Mouse (Mus musculus): ENCODE results near the gene Hspa1l. TPM values are rescaled to one million over a fixed set of nuclear protein-coding genes. Genes with fewer than 3 reads are reported as not detected.
"Not testable (repeated sequence)": the region's sequence is repeated elsewhere in the genome, so short reads cannot be mapped to it uniquely, and the experiment has no call there.

Gene Hspa1l
- polyA plus RNA-seq, 1 experiment from 2014 or later = 0.38 TPM

DNA sequence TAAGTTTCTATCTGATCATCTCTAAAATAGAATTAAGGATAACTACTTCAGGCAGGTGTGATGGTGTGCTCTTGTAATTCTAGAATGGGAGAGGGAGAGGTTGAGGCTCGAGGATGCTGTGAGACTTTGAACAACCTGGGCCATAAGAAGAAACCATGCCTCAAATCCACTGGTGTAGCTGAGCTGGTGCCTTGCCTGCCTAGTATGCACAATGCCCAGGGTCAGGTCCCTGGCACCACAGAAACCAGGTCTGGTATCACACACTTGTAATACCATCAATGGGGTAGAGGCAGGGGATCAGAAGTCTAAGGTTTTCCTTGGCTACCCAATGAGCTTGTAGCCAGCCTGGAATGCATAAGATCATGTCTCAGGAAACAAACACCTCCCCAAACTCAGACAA, 9.7 kb upstream of the Hspa1l start:
- no peak for ATAC-seq
- Histone ChIP-seq H3K4me2 (no peak overlapping the region), H3K36me3 (no peaks in the 10 kb centered on the region), H3K9me3 (replicated peaks) (no peaks in the 10 kb centered on the region), H3K4me1 (peaks cover 12% of the 10 kb centered on the region), H3K4me3 (no peak overlapping the region), H3K27ac (no peak overlapping the region), H3K27me3 (replicated peaks) (peaks cover 82% of the 10 kb centered on the region), H3K9ac (no peak overlapping the region)
- WGBS (ENCODE audit: insufficient replicate concordance) = 48% methylated on average over 1 of the region's 1 CpGs

DNA sequence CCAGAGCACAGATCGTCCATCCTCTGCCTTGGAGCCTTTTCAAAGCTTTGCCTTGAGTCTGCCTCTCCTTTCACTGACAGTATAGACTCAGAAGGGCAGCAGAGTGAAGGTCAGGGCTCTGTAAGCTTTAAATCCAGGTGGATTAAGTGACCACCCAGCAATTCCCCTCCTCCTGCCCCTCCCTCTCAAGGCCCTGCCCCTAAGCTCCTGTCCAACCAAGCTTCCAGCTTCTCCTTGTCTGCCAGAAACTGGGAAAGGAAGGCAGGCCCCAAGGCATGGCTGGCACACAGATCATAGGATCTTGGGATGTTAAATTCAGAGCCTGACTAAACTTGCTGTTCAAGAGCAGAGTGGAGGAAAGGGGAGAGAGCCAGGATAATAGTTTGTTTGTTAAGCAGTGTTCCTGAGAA, 7.9 kb upstream of the Hspa1l start:
- Histone ChIP-seq H3K36me3 (no peaks in the 10 kb centered on the region), H3K9ac (no peak overlapping the region), H3K4me2 (no peak overlapping the region), H3K27ac (no peak overlapping the region), H3K27me3 (replicated peaks) (peaks cover 92% of the 10 kb centered on the region), H3K4me1 (peaks cover 8% of the 10 kb centered on the region), H3K9me3 (replicated peaks) (no peaks in the 10 kb centered on the region), H3K4me3 (no peak overlapping the region)
- 35% methylated on average over 1 of the region's 1 CpGs for WGBS (ENCODE audit: insufficient replicate concordance)
- no peak for ATAC-seq

DNA sequence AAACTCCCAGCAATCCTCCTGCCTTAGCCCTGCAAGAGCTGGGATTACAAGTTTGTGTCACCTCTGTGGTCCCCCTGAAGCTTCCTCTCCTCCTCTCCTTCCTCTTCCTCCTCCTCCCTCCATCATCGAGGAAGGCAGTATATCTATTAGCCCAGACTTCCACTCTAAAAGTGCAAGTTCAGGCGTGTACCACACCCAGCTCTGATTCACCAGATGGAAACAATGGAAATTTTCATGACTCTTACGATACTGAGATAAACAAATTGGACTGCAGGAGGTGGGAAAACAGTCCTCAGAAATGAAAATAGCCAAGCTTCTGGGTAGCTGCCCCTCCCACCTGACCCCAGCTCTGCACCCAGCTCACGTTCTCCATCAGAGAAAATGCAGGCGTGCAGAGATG, 6.9 kb upstream of the Hspa1l start:
- Histone ChIP-seq H3K9ac (no peak overlapping the region; the same call in 1 of the 2 replicates), H3K27ac (no peak overlapping the region), H3K27me3 (replicated peaks) (peaks cover 94% of the 10 kb centered on the region), H3K36me3 (no peaks in the 10 kb centered on the region), H3K9me3 (replicated peaks) (no peaks in the 10 kb centered on the region), H3K4me2 (no peak overlapping the region), H3K4me3 (no peak overlapping the region), H3K4me1 (no peaks in the 10 kb centered on the region)
- ATAC-seq = no peak
- WGBS (ENCODE audit: insufficient replicate concordance) = 33% methylated on average over 5 of the region's 5 CpGs

GRCm38 (mm10) chr17:34969822-34970221, 2.7 kb upstream of the Hspa1l start, which contains the start of gene Gm20481:
Gene Gm20481, plus strand, starts transcription at chr17:34969912.
- 49% methylated on average over 7 of the region's 11 CpGs for WGBS (ENCODE audit: insufficient replicate concordance)
- not testable (repeated sequence) for H3K4me3 ChIP-seq; H3K4me2 ChIP-seq; ATAC-seq; H3K27ac ChIP-seq; H3K4me1 ChIP-seq; H3K9me3 ChIP-seq (replicated peaks); H3K36me3 ChIP-seq; H3K9ac ChIP-seq
- peaks cover 89% of the 10 kb centered on the region for H3K27me3 ChIP-seq (replicated peaks)

DNA sequence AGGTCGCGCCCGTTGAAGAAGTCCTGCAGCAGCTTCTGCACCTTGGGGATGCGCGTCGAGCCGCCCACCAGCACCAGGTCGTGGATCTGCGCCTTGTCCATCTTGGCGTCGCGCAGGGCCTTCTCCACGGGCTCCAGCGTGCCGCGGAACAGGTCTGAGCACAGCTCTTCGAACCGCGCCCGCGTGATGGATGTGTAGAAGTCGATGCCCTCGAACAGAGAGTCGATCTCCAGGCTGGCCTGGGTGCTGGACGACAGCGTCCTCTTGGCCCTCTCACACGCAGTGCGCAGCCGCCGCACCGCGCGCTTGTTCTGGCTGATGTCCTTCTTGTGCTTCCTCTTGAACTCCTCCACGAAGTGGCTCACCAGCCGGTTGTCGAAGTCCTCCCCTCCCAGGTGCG, 1.7 kb upstream of the Hspa1l start:
- not testable (repeated sequence) for H3K9me3 ChIP-seq (replicated peaks); ATAC-seq; H3K4me2 ChIP-seq; H3K4me3 ChIP-seq; H3K9ac ChIP-seq; H3K27ac ChIP-seq; H3K4me1 ChIP-seq; H3K36me3 ChIP-seq
- WGBS (ENCODE audit: insufficient replicate concordance) = 26% methylated on average over 17 of the region's 37 CpGs
- peaks cover 79% of the 10 kb centered on the region for H3K27me3 ChIP-seq (replicated peaks)

DNA sequence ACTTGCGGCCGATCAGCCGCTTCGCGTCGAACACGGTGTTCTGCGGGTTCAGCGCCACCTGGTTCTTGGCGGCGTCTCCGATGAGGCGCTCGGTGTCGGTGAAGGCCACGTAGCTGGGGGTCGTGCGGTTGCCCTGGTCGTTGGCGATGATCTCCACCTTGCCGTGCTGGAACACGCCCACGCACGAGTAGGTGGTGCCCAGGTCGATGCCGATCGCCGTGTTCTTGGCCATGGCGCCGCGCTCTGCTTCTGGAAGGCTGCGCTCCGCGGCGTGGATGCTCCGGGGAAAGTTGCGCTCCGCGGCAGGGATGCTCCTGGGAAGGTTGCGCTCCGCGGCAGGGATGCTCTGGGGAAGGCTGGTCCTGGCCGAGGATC, 822 bp upstream of the Hspa1l start:
- ATAC-seq = peak; percentile 39
- 4% methylated on average over 30 of the region's 43 CpGs for WGBS (ENCODE audit: insufficient replicate concordance)
- H3K27me3 ChIP-seq (replicated peaks) = peaks cover 71% of the 10 kb centered on the region

GRCm38 (mm10) chr17:34975581-34976492, 3.3 kb downstream of the Hspa1l start:
- no peak overlapping the region for H3K4me2 ChIP-seq
- peaks cover 10% of the 10 kb centered on the region for H3K36me3 ChIP-seq
- ATAC-seq = no peak
- 63% methylated on average over 3 of the region's 3 CpGs for WGBS (ENCODE audit: insufficient replicate concordance)
- no peaks in the 10 kb centered on the region for H3K9me3 ChIP-seq (replicated peaks)
- peaks cover 21% of the 10 kb centered on the region for H3K4me1 ChIP-seq
- H3K27ac ChIP-seq = no peak overlapping the region
- no peak overlapping the region for H3K4me3 ChIP-seq
- H3K9ac ChIP-seq = no peak overlapping the region
- H3K27me3 ChIP-seq (replicated peaks) = peaks cover 31% of the 10 kb centered on the region

More for the DNA sequence above, 822 bp upstream of the Hspa1l start:
- not testable (repeated sequence) for H3K9ac ChIP-seq; H3K4me1 ChIP-seq; H3K36me3 ChIP-seq; H3K9me3 ChIP-seq (replicated peaks); H3K27ac ChIP-seq
- Histone ChIP-seq H3K4me3 (peak overlapping the region; percentile 44), H3K4me2 (peak overlapping the region; percentile 69)

- Histone ChIP-seq H3K9ac (no peak overlapping the region), H3K9me3 (replicated peaks) (no peaks in the 10 kb centered on the region), H3K27me3 (replicated peaks) (peaks cover 24% of the 10 kb centered on the region), H3K36me3 (peaks cover 10% of the 10 kb centered on the region), H3K4me2 (no peak overlapping the region), H3K4me3 (no peak overlapping the region), H3K27ac (no peak overlapping the region), H3K4me1 (peaks cover 24% of the 10 kb centered on the region)
- ATAC-seq = no peak
- WGBS (ENCODE audit: insufficient replicate concordance) = 88% methylated on average over 20 of the region's 20 CpGs
Observed at GRCm38 (mm10) chr17:34977000-34977399, 4.5 kb downstream of the Hspa1l start.

- ATAC-seq = no peak
- no peak overlapping the region for H3K27ac ChIP-seq
- H3K4me3 ChIP-seq = no peak overlapping the region
- peaks cover 11% of the 10 kb centered on the region for H3K27me3 ChIP-seq (replicated peaks)
- H3K4me2 ChIP-seq = no peak overlapping the region
- H3K4me1 ChIP-seq = peaks cover 24% of the 10 kb centered on the region
- peaks cover 10% of the 10 kb centered on the region for H3K36me3 ChIP-seq
- no peaks in the 10 kb centered on the region for H3K9me3 ChIP-seq (replicated peaks)
- no peak overlapping the region for H3K9ac ChIP-seq
- WGBS (ENCODE audit: insufficient replicate concordance) = 82% methylated on average over 27 of the region's 27 CpGs
Observed at GRCm38 (mm10) chr17:34978239-34978638, 5.7 kb downstream of the Hspa1l start.

DNA sequence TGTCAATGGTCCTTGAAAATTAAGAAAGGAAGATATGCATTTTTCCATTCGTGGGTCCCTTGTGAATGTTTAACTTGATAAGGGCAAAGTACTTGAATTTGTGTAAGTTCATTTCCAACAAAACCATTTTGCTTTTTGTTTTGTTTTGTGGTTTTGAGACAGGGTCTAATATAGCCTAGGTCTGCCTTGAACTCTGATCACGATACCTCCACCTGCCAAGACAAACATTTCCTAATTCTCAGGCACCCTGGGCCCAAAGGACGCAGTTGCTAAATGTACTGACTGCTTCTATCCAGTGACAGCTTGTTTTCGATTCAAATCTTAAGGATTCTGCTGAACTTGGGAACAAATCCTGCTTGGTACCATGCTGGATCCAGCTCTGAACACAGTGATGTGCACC, 7.1 kb downstream of the Hspa1l start:
- Histone ChIP-seq H3K9me3 (replicated peaks) (no peaks in the 10 kb centered on the region), H3K36me3 (peaks cover 20% of the 10 kb centered on the region), H3K4me1 (peaks cover 37% of the 10 kb centered on the region), H3K27me3 (replicated peaks) (no peaks in the 10 kb centered on the region), H3K27ac (no peak overlapping the region), H3K4me2 (no peak overlapping the region), H3K9ac (peak overlapping the region; percentile 4), H3K4me3 (no peak overlapping the region)
- WGBS (ENCODE audit: insufficient replicate concordance) = 76% methylated on average over 4 of the region's 4 CpGs
- ATAC-seq = no peak

- peak overlapping the region; percentile 94 for H3K27ac ChIP-seq
- peak overlapping the region; percentile 88 for H3K9ac ChIP-seq
- no peaks in the 10 kb centered on the region for H3K27me3 ChIP-seq (replicated peaks)
- no peak for ATAC-seq
- 18% methylated on average over 2 of the region's 2 CpGs for WGBS (ENCODE audit: insufficient replicate concordance)
- peaks cover 30% of the 10 kb centered on the region for H3K36me3 ChIP-seq
- no peaks in the 10 kb centered on the region for H3K9me3 ChIP-seq (replicated peaks)
- H3K4me2 ChIP-seq = peak overlapping the region; percentile 80
- H3K4me3 ChIP-seq = peak overlapping the region; percentile 83
- H3K4me1 ChIP-seq = peaks cover 45% of the 10 kb centered on the region
Observed at GRCm38 (mm10) chr17:34980655-34981054, 8.2 kb downstream of the Hspa1l start.

- Histone ChIP-seq H3K9me3 (replicated peaks) (no peaks in the 10 kb centered on the region), H3K27ac (peak within 1 kb of the TSS; percentile 94), H3K27me3 (replicated peaks) (no peaks in the 10 kb centered on the region), H3K4me2 (peak within 1 kb of the TSS; percentile 80), H3K9ac (peak within 1 kb of the TSS; percentile 88), H3K4me1 (peaks cover 45% of the 10 kb centered on the region), H3K36me3 (peaks cover 41% of the 10 kb centered on the region), H3K4me3 (peak within 1 kb of the TSS; percentile 83)
- WGBS (ENCODE audit: insufficient replicate concordance) = under 1% methylated on average over 58 of the region's 58 CpGs
- peak; percentile 93 for ATAC-seq
Observed at GRCm38 (mm10) chr17:34981690-34982180, 9.2 kb downstream of the Hspa1l start, which contains the start of gene Lsm2. Gene Lsm2, plus strand, starts transcription at chr17:34981862.

Measured in liver, embryonic 12.5 days (tissue).